Comparison of ENCODE assay signal across 28 mouse cellular contexts in genomic region chr2:128118971-128119370, GRCm38 (mm10).
"Had no signal": no experiment of that assay in that cellular context is flagged by ENCODE, and none has a peak within 500 bp of the region (broad histone marks: within the 10 kb centered on the region; RNA-seq: fewer than 3 reads in every experiment).

No protein-coding gene starts in this region.

- H3K27ac ChIP-seq: embryonic facial prominence, embryonic 10.5 days; embryonic facial prominence, embryonic 12.5 days; embryonic facial prominence, embryonic 13.5 days; embryonic facial prominence, embryonic 15.5 days; forebrain, embryonic 10.5 days; forebrain, embryonic 12.5 days; forebrain, embryonic 13.5 days; forebrain, embryonic 15.5 days; gastrocnemius, adult 2 months; heart, adult 2 months had no signal

- ATAC-seq: forebrain, embryonic 13.5 days; forebrain, embryonic 14.5 days; forebrain, embryonic 15.5 days; forebrain, embryonic 16.5 days; forebrain, postnatal 0 days had no signal

- H3K9me3 ChIP-seq: embryonic facial prominence, embryonic 10.5 days; embryonic facial prominence, embryonic 12.5 days; embryonic facial prominence, embryonic 13.5 days; embryonic facial prominence, embryonic 15.5 days; forebrain, embryonic 10.5 days; forebrain, embryonic 12.5 days; forebrain, embryonic 13.5 days; forebrain, embryonic 15.5 days had no signal

- H3K36me3 ChIP-seq: embryonic facial prominence, embryonic 10.5 days; embryonic facial prominence, embryonic 12.5 days; embryonic facial prominence, embryonic 13.5 days; embryonic facial prominence, embryonic 15.5 days; forebrain, embryonic 10.5 days; forebrain, embryonic 12.5 days; forebrain, embryonic 15.5 days had no signal

- DNase-seq: cerebellum, adult 2 months; cerebellum, adult 8-10 months; cerebellum, adult 9-10 months; cerebellum, adult 9-11 months; cerebellum, postnatal 10 days; cerebellum, postnatal 14 days; cerebellum, postnatal 25 days; cerebellum, postnatal 36 days; embryo, embryonic 11 days; forebrain, postnatal 0 days; gastrocnemius, adult 2 months; gastrocnemius, postnatal 10 days; gastrocnemius, postnatal 14 days; gastrocnemius, postnatal 25 days; gastrocnemius, postnatal 36 days; heart, adult 18-20 months; heart, adult 2 months had no signal

- H3K4me3 ChIP-seq: embryonic facial prominence, embryonic 10.5 days; embryonic facial prominence, embryonic 12.5 days; embryonic facial prominence, embryonic 13.5 days; embryonic facial prominence, embryonic 15.5 days; erythroblast, embryonic 14.5 days; forebrain, embryonic 10.5 days; forebrain, embryonic 12.5 days; forebrain, embryonic 13.5 days; forebrain, embryonic 15.5 days; gastrocnemius, adult 2 months; heart, adult 2 months had no signal
